Mouse (Mus musculus): ENCODE data around the gene Cyp2c38. TPM values are rescaled to one million over a fixed set of nuclear protein-coding genes. Genes with fewer than 3 reads are reported as not detected.

Cyp2c38 gene
- total RNA-seq, 1 experiment: not detected

GRCm38 (mm10) chr19:39463923-39464322 is 1.0 kb upstream of the Cyp2c38 start:
- DNase-seq (ENCODE audit: low read depth, low spot score): no peak
- H3K9me3 ChIP-seq (ENCODE audit: control insufficient read depth, insufficient read depth, low read depth, low read length): no peaks in the 10 kb centered on the region
- H3K9ac ChIP-seq (ENCODE audit: insufficient read depth, low read depth, low read length, poor library complexity, severe bottlenecking): no peak overlapping the region
- no peak overlapping the region for H3K4me3 ChIP-seq (ENCODE audit: insufficient read depth in 1 of 2, low read depth in 1 of 2, low read length in 2 of 2, poor library complexity in 1 of 2, severe bottlenecking in 1 of 2)
- no peaks in the 10 kb centered on the region for H3K36me3 ChIP-seq (ENCODE audit: control insufficient read depth, insufficient read depth, low read length, poor library complexity, severe bottlenecking)
- no peak overlapping the region for H3K27ac ChIP-seq (ENCODE audit: insufficient read depth, low read depth, low read length, poor library complexity, severe bottlenecking)
- in situ Hi-C loops (cut with MboI; ENCODE audit: low sequenced_read_pairs in 2 of 2, unreplicated experiment in 2 of 2): no loop called here
- no peaks in the 10 kb centered on the region for H3K4me1 ChIP-seq (ENCODE audit: control insufficient read depth in 2 of 2, insufficient read depth in 2 of 2, low read length in 2 of 2, poor library complexity in 1 of 2)
- TF ChIP-seq MAFK (IDR thresholded peaks at IDR 0.05; ENCODE audit: insufficient read depth, low read depth, low read length) (no peak), ZNF384 (IDR thresholded peaks at IDR 0.05; ENCODE audit: low read depth, low read length) (no peak)

Other genes with a start within 250 kb of the Cyp2c38 start
- gene Cyp2c29, start 193.7 kb downstream of the Cyp2c38 start, total RNA-seq (2012; rRNA removed): 0.11 TPM in 1 of 2 replicates, not detected in the other
- gene Cyp2c39, start 47.8 kb upstream of the Cyp2c38 start, total RNA-seq (2012; rRNA removed): not detected in 2 replicates
- not detected in 2 replicates for gene Cyp2c67, start 186.0 kb upstream of the Cyp2c38 start, total RNA-seq (2012; rRNA removed)